Mouse (Mus musculus) frontal cortex, adult 2 months (tissue): ENCODE results near the gene BC030867. TPM values are rescaled to one million over a fixed set of nuclear protein-coding genes. Genes with fewer than 3 reads are reported as not detected.

ENCODE experiments used
- DNase-seq, 2 experiments: peaks; one replicate each; pipeline ENCODE4 v3.0.0; 2022; ENCODE audit warnings: low spot score in 1 of 2; ENCODE audit errors: extremely low spot score in 1 of 2
- polyA plus RNA-seq: library from polyadenylated mRNA; depleted of rRNA; stranded (reverse); fragments of >200 nt; gene quantifications from 2 replicates; pipeline ENCODE4 v1.2.3, GENCODE M21; 2012

BC030867 gene
- polyA plus RNA-seq, 1 experiment: 1.2 TPM

GRCm38 (mm10) chr11:102288027-102288804 lies 39.5 kb downstream of the BC030867 start:
- DNase-seq: no peak

- no peak for DNase-seq
Measured at GRCm38 (mm10) chr11:102288913-102289312, 40.2 kb downstream of the BC030867 start.

- no peak for DNase-seq
Measured at GRCm38 (mm10) chr11:102289511-102290100, 40.9 kb downstream of the BC030867 start.

GRCm38 (mm10) chr11:102290141-102290540 lies 41.5 kb downstream of the BC030867 start:
- DNase-seq: no peak

- no peak for DNase-seq
Measured at GRCm38 (mm10) chr11:102291051-102291535, 42.4 kb downstream of the BC030867 start.

GRCm38 (mm10) chr11:102293971-102294370 lies 45.3 kb downstream of the BC030867 start:
- no peak for DNase-seq

- no peak for DNase-seq
Measured at GRCm38 (mm10) chr11:102294416-102294815, 45.7 kb downstream of the BC030867 start.

GRCm38 (mm10) chr11:102294887-102295597 lies 46.4 kb downstream of the BC030867 start:
- no peak for DNase-seq

GRCm38 (mm10) chr11:102295598-102296471 lies 47.2 kb downstream of the BC030867 start:
- DNase-seq: no peak

- DNase-seq: peak; percentile 97 to 98
Measured at GRCm38 (mm10) chr11:102296491-102297472, 48.1 kb downstream of the BC030867 start, which contains the start of gene Atxn7l3. Gene Atxn7l3 (minus strand): TSS chr11:102296631.

- no peak for DNase-seq
Measured at GRCm38 (mm10) chr11:102297577-102298556, 49.2 kb downstream of the BC030867 start.

GRCm38 (mm10) chr11:102299839-102300238 lies 51.2 kb downstream of the BC030867 start:
- no peak for DNase-seq

- no peak for DNase-seq
Measured at GRCm38 (mm10) chr11:102304141-102304540, 55.5 kb downstream of the BC030867 start.

- DNase-seq: no peak
Measured at GRCm38 (mm10) chr11:102305359-102305758, 56.7 kb downstream of the BC030867 start.

GRCm38 (mm10) chr11:102308104-102308503 lies 59.4 kb downstream of the BC030867 start:
- DNase-seq: no peak

GRCm38 (mm10) chr11:102308979-102309378 lies 60.3 kb downstream of the BC030867 start:
- peak; percentile 93 to 99 for DNase-seq

GRCm38 (mm10) chr11:102309821-102310617 lies 61.3 kb downstream of the BC030867 start:
- no peak for DNase-seq
